Mouse (Mus musculus) activated CD4-positive, CD25-positive, alpha-beta regulatory T cell (primary cell): ENCODE measurements around the gene Hoxb13. TPM values are rescaled to one million over a fixed set of nuclear protein-coding genes. Genes with fewer than 3 reads are reported as not detected.

Experiments used
- polyA plus RNA-seq, 2 experiments: library from polyadenylated mRNA; unstranded; fragments of 100-300 nt; shearing (Covaris generic); gene quantifications; one replicate each; pipeline ENCODE4 v1.2.1; 2017

Hoxb13 gene
- under 1 TPM in 1 of 2 experiments, not detected in 1; 0.14 TPM for polyA plus RNA-seq

GRCm38 (mm10) chr11:96193521-96194400, at the start of gene Hoxb13:
TSS of gene Hoxb13 (plus strand) at chr11:96194316.

Other genes with a start within 250 kb of the Hoxb13 start
- gene Igf2bp1, start 188.4 kb upstream of the Hoxb13 start, polyA plus RNA-seq: under 1 TPM in 1 of 2 experiments, not detected in 1; 0.45 TPM
- not detected for gene Gip, start 169.8 kb upstream of the Hoxb13 start, polyA plus RNA-seq
- 100 to 1,000 TPM in 1 of 2 experiments, 10 to 100 TPM in 1; 98.0 to 107 TPM for gene Snf8, start 159.4 kb upstream of the Hoxb13 start, polyA plus RNA-seq
- 10 to 100 TPM; 38.1 to 46.2 TPM for gene Ube2z, start 128.9 kb upstream of the Hoxb13 start, polyA plus RNA-seq
- gene Atp5g1, start 118.6 kb upstream of the Hoxb13 start, polyA plus RNA-seq: 100 to 1,000 TPM; 337 to 446 TPM
- gene Calcoco2, start 82.4 kb upstream of the Hoxb13 start, polyA plus RNA-seq: under 1 TPM in 1 of 2 experiments, not detected in 1; 0.22 TPM
- gene Ttll6, start 60.5 kb upstream of the Hoxb13 start, polyA plus RNA-seq: under 1 TPM in 1 of 2 experiments, not detected in 1; 0.05 TPM
- not detected for gene Hoxb9, start 77.1 kb downstream of the Hoxb13 start, polyA plus RNA-seq
- not detected for gene Hoxb8, start 87.6 kb downstream of the Hoxb13 start, polyA plus RNA-seq
- not detected for gene Hoxb7, start 92.3 kb downstream of the Hoxb13 start, polyA plus RNA-seq
- gene Hoxb6, start 98.2 kb downstream of the Hoxb13 start, polyA plus RNA-seq: under 1 TPM in 1 of 2 experiments, not detected in 1; 0.31 TPM
- gene Hoxb5, start 109.0 kb downstream of the Hoxb13 start, polyA plus RNA-seq: under 1 TPM in 1 of 2 experiments, not detected in 1; 0.63 TPM
- gene Hoxb4, start 124.0 kb downstream of the Hoxb13 start, polyA plus RNA-seq: under 1 TPM; 0.06 to 0.41 TPM
- gene Hoxb3, start 129.0 kb downstream of the Hoxb13 start, polyA plus RNA-seq: not detected
- gene Hoxb2, start 156.2 kb downstream of the Hoxb13 start, polyA plus RNA-seq: under 1 TPM in 1 of 2 experiments, not detected in 1; 0.05 TPM
- gene Hoxb1, start 171.4 kb downstream of the Hoxb13 start, polyA plus RNA-seq: not detected